Mouse (Mus musculus) neural tube, embryonic 15.5 days (tissue): ENCODE data around the gene Cep170b. TPM values are rescaled to one million over a fixed set of nuclear protein-coding genes. Genes with fewer than 3 reads are reported as not detected.
A peak's percentile ranks its signal among the peaks of the same experiment; 100 is the strongest.

Source experiments
- ATAC-seq: fragments of 200-750 bp; cut with Nextera tagmentation; 2 replicates; pipeline ENCODE4 v1.8.0; 2017; ENCODE audit warnings: mild to moderate bottlenecking, moderate TSS enrichment, moderate library complexity; ENCODE audit not compliant: low FRiP score
- H3K27ac ChIP-seq: fragments of 300-500 bp; sonication (generic); replicated peaks from 2 replicates; pipeline ENCODE4 v1.5.1; 2015; ENCODE audit warnings: mild to moderate bottlenecking, inconsistent platforms
- H3K27me3 ChIP-seq: fragments of 300-500 bp; sonication (generic); replicated peaks from 2 replicates; pipeline ENCODE4 v1.6.1; 2015; ENCODE audit warnings: inconsistent platforms
- H3K36me3 ChIP-seq: fragments of 300-500 bp; sonication (generic); 2 replicates; pipeline ENCODE4 v1.6.1; 2015; ENCODE audit warnings: inconsistent platforms
- H3K4me1 ChIP-seq: fragments of 300-500 bp; sonication (generic); 2 replicates; pipeline ENCODE4 v1.6.1; 2015; ENCODE audit warnings: inconsistent platforms
- H3K4me2 ChIP-seq: fragments of 300-500 bp; sonication (generic); 2 replicates; pipeline ENCODE4 v1.6.1; 2015; ENCODE audit warnings: inconsistent platforms, mild to moderate bottlenecking, moderate library complexity
- H3K4me3 ChIP-seq: fragments of 300-500 bp; sonication (generic); replicated peaks from 2 replicates; pipeline ENCODE4 v1.5.1; 2015; ENCODE audit warnings: mild to moderate bottlenecking, inconsistent platforms
- H3K9ac ChIP-seq: fragments of 300-500 bp; sonication (generic); replicated peaks from 2 replicates; pipeline ENCODE4 v1.6.1; 2015; ENCODE audit warnings: mild to moderate bottlenecking, inconsistent platforms
- H3K9me3 ChIP-seq: fragments of 300-500 bp; sonication (generic); replicated peaks from 2 replicates; pipeline ENCODE4 v1.6.1; 2016; ENCODE audit warnings: inconsistent platforms
- whole genome bisulfite sequencing: fragments of 180-500 bp; shearing (Covaris S2); methylation state at CpG from one replicate; pipeline ENCODE4 v1.1.7; 2015; ENCODE audit warnings: mixed read lengths; 5-methylcytosine and 5-hydroxymethylcytosine counted together
- polyA plus RNA-seq: library from polyadenylated mRNA; unstranded; fragments of >200 nt; fragmentation: Nextera tagmentation; extraction: Ambion mirVana; gene quantifications from 2 replicates; pipeline ENCODE4 v1.2.1, GENCODE M21; 2015

Gene Cep170b
- 34.7 and 43.3 TPM in 2 replicates for polyA plus RNA-seq

GRCm38 (mm10) chr12:112720216-112720615 lies at the start of gene Cep170b:
Cep170b (plus strand) TSS chr12:112720455.
- WGBS, result 80% methylated on average over 6 of the region's 6 CpGs
- no peaks in the 10 kb centered on the region for H3K9me3 ChIP-seq
- peaks cover 9% of the 10 kb centered on the region for H3K27me3 ChIP-seq
- peaks cover 40% of the 10 kb centered on the region for H3K4me1 ChIP-seq
- no peak within 1 kb of the TSS; the same call in 1 of the 2 replicates for H3K27ac ChIP-seq
- H3K9ac ChIP-seq, result peak within 1 kb of the TSS; percentile 36; the same call in 1 of the 2 replicates
- peak within 1 kb of the TSS; percentile 88 for H3K4me3 ChIP-seq
- peak within 1 kb of the TSS; percentile 89 for H3K4me2 ChIP-seq
- no peak for ATAC-seq
- H3K36me3 ChIP-seq, result no peaks in the 10 kb centered on the region

- no peak for ATAC-seq
- Histone ChIP-seq H3K4me2 (peak overlapping the region; percentile 95), H3K9me3 (no peaks in the 10 kb centered on the region), H3K4me1 (peaks cover 82% of the 10 kb centered on the region), H3K4me3 (no peak overlapping the region), H3K9ac (no peak overlapping the region), H3K27ac (no peak overlapping the region; the same call in 1 of the 2 replicates), H3K36me3 (peaks cover 31% of the 10 kb centered on the region), H3K27me3 (no peaks in the 10 kb centered on the region)
- 40% methylated on average over 9 of the region's 9 CpGs for WGBS
Measured at GRCm38 (mm10) chr12:112670718-112671393, 49.4 kb upstream of the Cep170b start.

- no peak overlapping the region for H3K27ac ChIP-seq
- peak overlapping the region; percentile 95 for H3K4me2 ChIP-seq
- no peak for ATAC-seq
- H3K4me1 ChIP-seq, result peaks cover 72% of the 10 kb centered on the region
- peak overlapping the region; percentile 97 for H3K9ac ChIP-seq
- no peaks in the 10 kb centered on the region for H3K9me3 ChIP-seq
- WGBS, result 81% methylated on average over 7 of the region's 7 CpGs
- H3K4me3 ChIP-seq, result peak overlapping the region; percentile 90
- no peaks in the 10 kb centered on the region for H3K27me3 ChIP-seq
- H3K36me3 ChIP-seq, result peaks cover 31% of the 10 kb centered on the region
Measured at GRCm38 (mm10) chr12:112671891-112672290, 48.4 kb upstream of the Cep170b start.

- Histone ChIP-seq H3K4me3 (peak overlapping the region; percentile 90), H3K9me3 (no peaks in the 10 kb centered on the region), H3K9ac (peak overlapping the region; percentile 97), H3K27me3 (peaks cover 10% of the 10 kb centered on the region), H3K4me1 (peaks cover 69% of the 10 kb centered on the region), H3K4me2 (peak overlapping the region; percentile 95), H3K36me3 (peaks cover 31% of the 10 kb centered on the region), H3K27ac (peak overlapping the region; percentile 93)
- ATAC-seq, result no peak
- 5% methylated on average over 20 of the region's 21 CpGs for WGBS
Measured at GRCm38 (mm10) chr12:112672744-112673575, 47.3 kb upstream of the Cep170b start.

- H3K9me3 ChIP-seq, result no peaks in the 10 kb centered on the region
- H3K4me3 ChIP-seq, result peak overlapping the region; percentile 90
- peaks cover 13% of the 10 kb centered on the region for H3K27me3 ChIP-seq
- under 1% methylated on average over 63 of the region's 68 CpGs for WGBS
- ATAC-seq, result 0 out of 2 replicates have a peak, but pooled peaks have one; percentile 6
- peak overlapping the region; percentile 95 for H3K4me2 ChIP-seq
- H3K4me1 ChIP-seq, result peaks cover 69% of the 10 kb centered on the region
- peaks cover 24% of the 10 kb centered on the region for H3K36me3 ChIP-seq
- H3K9ac ChIP-seq, result peak overlapping the region; percentile 97
- H3K27ac ChIP-seq, result peak overlapping the region; percentile 93
Measured at GRCm38 (mm10) chr12:112673576-112674091, 46.6 kb upstream of the Cep170b start.

- H3K4me2 ChIP-seq, result peak within 1 kb of the TSS; percentile 95
- peak; percentile 34; the same call in 1 of the 2 replicates for ATAC-seq
- no peaks in the 10 kb centered on the region for H3K9me3 ChIP-seq
- H3K4me1 ChIP-seq, result peaks cover 69% of the 10 kb centered on the region
- peak within 1 kb of the TSS; percentile 90 for H3K4me3 ChIP-seq
- H3K27me3 ChIP-seq, result peaks cover 18% of the 10 kb centered on the region
- under 1% methylated on average over 47 of the region's 70 CpGs for WGBS
- H3K36me3 ChIP-seq, result peaks cover 17% of the 10 kb centered on the region
- peak within 1 kb of the TSS; percentile 97 for H3K9ac ChIP-seq
- H3K27ac ChIP-seq, result peak within 1 kb of the TSS; percentile 93
Measured at GRCm38 (mm10) chr12:112674132-112675011, 45.9 kb upstream of the Cep170b start, which contains the start of gene Akt1. Akt1 (minus strand) TSS chr12:112674884.

GRCm38 (mm10) chr12:112675245-112676035 lies 44.8 kb upstream of the Cep170b start:
- 0 out of 2 replicates have a peak overlapping the region, but pooled peaks have one; percentile 97 for H3K9ac ChIP-seq
- peaks cover 72% of the 10 kb centered on the region for H3K4me1 ChIP-seq
- ATAC-seq, result peak; percentile 41
- 15% methylated on average over 18 of the region's 18 CpGs for WGBS
- peak overlapping the region; percentile 93 for H3K27ac ChIP-seq
- H3K36me3 ChIP-seq, result peaks cover 6% of the 10 kb centered on the region; the same call in 1 of the 2 replicates
- H3K4me3 ChIP-seq, result peak overlapping the region; percentile 90
- H3K9me3 ChIP-seq, result no peaks in the 10 kb centered on the region
- peaks cover 29% of the 10 kb centered on the region for H3K27me3 ChIP-seq
- H3K4me2 ChIP-seq, result peak overlapping the region; percentile 95

GRCm38 (mm10) chr12:112677076-112677475 lies 43.2 kb upstream of the Cep170b start:
- Histone ChIP-seq H3K4me2 (no peak overlapping the region), H3K27me3 (peaks cover 43% of the 10 kb centered on the region), H3K36me3 (no peaks in the 10 kb centered on the region), H3K27ac (no peak overlapping the region), H3K4me3 (no peak overlapping the region), H3K9me3 (no peaks in the 10 kb centered on the region), H3K9ac (no peak overlapping the region), H3K4me1 (peaks cover 56% of the 10 kb centered on the region)
- WGBS, result 61% methylated on average over 5 of the region's 5 CpGs
- no peak for ATAC-seq

- Histone ChIP-seq H3K4me2 (peak overlapping the region; percentile 96), H3K27ac (no peak overlapping the region), H3K4me3 (peak overlapping the region; percentile 54), H3K4me1 (peaks cover 46% of the 10 kb centered on the region), H3K9me3 (no peaks in the 10 kb centered on the region), H3K36me3 (no peaks in the 10 kb centered on the region), H3K9ac (peak overlapping the region; percentile 47; the same call in 1 of the 2 replicates), H3K27me3 (peaks cover 43% of the 10 kb centered on the region)
- 18% methylated on average over 19 of the region's 19 CpGs for WGBS
- ATAC-seq, result no peak
Measured at GRCm38 (mm10) chr12:112677943-112678554, 42.2 kb upstream of the Cep170b start.

- Histone ChIP-seq H3K36me3 (no peaks in the 10 kb centered on the region), H3K4me1 (peaks cover 45% of the 10 kb centered on the region), H3K27ac (no peak within 1 kb of the TSS), H3K9me3 (no peaks in the 10 kb centered on the region), H3K4me2 (peak within 1 kb of the TSS; percentile 96), H3K9ac (peak within 1 kb of the TSS; percentile 47), H3K27me3 (peaks cover 43% of the 10 kb centered on the region), H3K4me3 (peak within 1 kb of the TSS; percentile 54)
- 0% methylated on average over 48 of the region's 60 CpGs for WGBS
- no peak for ATAC-seq
Measured at GRCm38 (mm10) chr12:112678555-112679026, 41.7 kb upstream of the Cep170b start, which contains the start of gene Zbtb42. Zbtb42 (plus strand) TSS chr12:112678828.
